Mouse (Mus musculus) frontal cortex, postnatal 14 days (tissue): ENCODE measurements around the gene Cap1.

Experiments used
- DNase-seq, 2 experiments: peaks; one replicate each; pipeline ENCODE4 v3.0.0; 2022; ENCODE audit warnings: low spot score in 2 of 2

Gene Cap1

GRCm38 (mm10) chr4:122887336-122887735, 1.5 kb upstream of the Cap1 start:
- DNase-seq: no peak

GRCm38 (mm10) chr4:122886579-122887254, 861 bp upstream of the Cap1 start:
- no peak for DNase-seq

DNA sequence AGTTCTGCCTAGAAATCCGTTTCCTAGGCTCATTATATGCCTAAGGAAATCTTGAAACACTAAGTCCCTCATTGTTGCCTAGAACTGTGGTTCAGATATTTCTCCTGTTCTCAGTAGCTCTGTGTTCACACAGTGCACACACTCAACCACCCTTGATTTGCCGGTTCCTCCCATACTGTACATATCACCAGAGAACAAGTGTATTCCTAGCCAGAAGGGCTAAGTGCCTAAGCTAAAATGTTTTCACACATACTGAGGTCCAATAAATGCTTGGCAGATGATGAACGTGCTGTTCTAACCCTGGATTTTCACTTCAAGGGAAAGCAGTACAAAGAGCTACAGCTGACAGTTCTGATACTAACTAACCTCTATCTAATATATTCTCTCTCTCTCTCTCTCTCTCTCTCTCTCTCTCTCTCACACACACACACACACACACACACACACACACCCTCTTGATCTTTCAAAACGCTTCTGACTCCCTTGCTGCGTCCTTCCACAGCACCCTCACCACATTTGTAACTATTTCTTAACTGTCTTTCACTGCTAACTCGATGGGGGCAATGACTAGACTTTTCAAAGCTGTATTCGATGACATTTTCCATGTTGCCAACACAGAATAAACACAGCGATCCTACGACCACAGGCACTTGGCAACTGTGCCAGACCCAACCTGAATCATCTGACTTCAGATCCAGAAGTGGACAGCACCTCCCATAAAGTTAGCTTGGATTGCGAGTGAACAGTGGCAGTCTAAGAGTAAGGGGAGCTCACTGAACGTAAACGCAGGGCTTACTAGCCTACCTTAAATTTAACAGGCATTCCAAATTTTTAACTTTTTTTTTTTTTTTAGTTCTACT, 1.1 kb downstream of the Cap1 start:
- DNase-seq: no peak

DNA sequence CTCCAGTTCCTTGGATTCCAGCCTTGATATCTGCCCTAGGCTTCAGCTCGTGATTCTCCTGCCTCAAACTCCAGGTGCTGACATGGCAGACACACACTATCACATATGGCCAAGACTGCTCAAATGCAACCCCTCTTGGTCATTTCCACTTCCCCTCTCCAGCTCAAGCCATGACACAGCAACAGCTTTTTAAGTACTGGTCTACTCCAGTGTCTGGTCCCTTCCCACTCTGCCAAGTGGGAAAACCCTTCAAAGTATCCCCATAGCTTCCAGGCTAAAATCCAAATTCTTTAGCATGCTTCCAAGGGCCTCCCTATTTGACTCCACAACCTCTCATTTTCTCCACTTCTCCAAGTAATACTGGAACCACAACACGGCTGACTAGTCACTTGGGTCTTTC, 1.8 kb downstream of the Cap1 start:
- no peak for DNase-seq

DNA sequence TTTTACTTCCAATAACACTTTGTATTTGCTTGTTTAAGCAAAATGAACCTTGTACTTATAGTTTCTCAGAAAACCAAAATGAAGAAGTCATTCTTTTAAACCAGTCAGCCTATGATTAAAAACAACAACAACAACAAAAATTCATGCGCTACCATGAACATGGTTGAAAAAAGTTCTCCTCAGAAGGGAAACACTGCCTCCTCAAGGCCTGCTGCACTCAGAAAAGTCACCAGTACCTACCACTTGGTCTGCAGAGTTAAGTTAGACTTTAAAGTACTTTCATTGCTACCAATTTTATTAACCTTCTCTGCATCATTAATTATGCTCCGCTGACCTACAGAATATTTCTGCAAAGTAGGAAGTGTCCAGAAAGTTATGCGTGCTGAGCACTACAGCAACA, 2.6 kb downstream of the Cap1 start:
- no peak for DNase-seq

- DNase-seq: no peak
Observed at GRCm38 (mm10) chr4:122882544-122882943, 3.3 kb downstream of the Cap1 start.

GRCm38 (mm10) chr4:122878333-122879070, 7.4 kb downstream of the Cap1 start:
- DNase-seq: no peak

GRCm38 (mm10) chr4:122873512-122873911, 12.3 kb downstream of the Cap1 start:
- no peak for DNase-seq

DNA sequence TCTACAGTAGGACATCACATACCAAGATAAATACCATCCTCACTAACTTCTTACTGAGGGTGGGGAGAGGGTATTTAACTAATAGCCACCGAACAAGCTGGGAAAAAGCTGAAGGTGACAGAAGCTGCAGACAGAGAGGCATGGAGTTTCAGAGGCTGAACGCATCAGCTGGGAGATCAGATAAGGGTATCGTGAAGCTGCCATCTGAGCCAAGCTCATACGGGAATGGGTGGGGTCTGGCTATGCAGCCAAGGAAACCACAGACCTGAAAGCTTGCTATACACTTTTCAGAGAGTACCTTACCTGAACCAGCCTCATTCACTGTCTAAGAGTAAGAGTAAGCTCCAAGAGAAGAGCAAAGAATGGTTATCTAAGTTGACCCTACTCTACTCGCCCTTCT, 12.9 kb downstream of the Cap1 start:
- no peak for DNase-seq

DNA sequence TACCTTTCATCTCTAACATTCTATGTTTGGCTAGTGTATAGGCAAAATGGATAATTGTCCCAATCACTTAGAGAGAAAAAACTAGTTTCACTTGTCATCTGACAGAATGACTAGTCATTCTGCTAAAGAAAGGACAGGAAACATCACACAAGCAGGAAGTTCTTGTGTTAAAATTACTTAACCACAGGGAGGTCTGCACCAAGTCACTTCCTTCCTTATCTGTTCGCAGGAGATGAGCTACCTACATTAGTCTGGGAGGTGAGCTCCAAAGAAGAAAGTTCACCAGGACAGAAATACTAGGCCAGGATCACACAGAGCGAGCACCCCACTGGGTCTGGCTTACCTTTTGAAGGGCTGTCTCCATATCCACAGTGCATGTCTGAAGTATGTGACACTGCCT, 13.9 kb downstream of the Cap1 start:
- DNase-seq: no peak

DNA sequence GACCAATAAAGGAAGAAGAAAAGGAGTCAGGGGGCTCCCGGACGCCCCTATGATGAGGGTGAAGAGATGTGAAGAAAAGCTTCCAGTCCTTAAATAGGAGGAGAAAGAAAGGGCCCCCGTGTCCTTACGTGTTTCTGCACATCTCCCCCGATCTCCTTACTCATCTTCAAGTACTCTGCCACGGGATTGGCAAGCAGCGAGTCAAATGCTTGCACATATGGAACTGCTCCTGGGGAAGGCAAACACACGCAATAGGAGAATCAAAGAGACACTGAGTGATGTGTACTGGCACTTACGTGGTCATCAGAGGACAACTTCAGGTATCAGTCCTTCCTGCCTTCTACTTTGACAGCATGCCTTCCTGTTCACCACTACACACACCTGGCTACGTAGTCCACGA, 14.6 kb downstream of the Cap1 start:
- DNase-seq: no peak

GRCm38 (mm10) chr4:122870741-122871140, 15.1 kb downstream of the Cap1 start:
- DNase-seq: no peak

- DNase-seq: no peak
Observed at GRCm38 (mm10) chr4:122870027-122870426, 15.8 kb downstream of the Cap1 start.

GRCm38 (mm10) chr4:122868041-122868440, 17.8 kb downstream of the Cap1 start:
- no peak for DNase-seq

- no peak for DNase-seq
Observed at GRCm38 (mm10) chr4:122861836-122862235, 24.0 kb downstream of the Cap1 start.

GRCm38 (mm10) chr4:122859096-122859674, 26.7 kb downstream of the Cap1 start:
- DNase-seq: no peak

DNA sequence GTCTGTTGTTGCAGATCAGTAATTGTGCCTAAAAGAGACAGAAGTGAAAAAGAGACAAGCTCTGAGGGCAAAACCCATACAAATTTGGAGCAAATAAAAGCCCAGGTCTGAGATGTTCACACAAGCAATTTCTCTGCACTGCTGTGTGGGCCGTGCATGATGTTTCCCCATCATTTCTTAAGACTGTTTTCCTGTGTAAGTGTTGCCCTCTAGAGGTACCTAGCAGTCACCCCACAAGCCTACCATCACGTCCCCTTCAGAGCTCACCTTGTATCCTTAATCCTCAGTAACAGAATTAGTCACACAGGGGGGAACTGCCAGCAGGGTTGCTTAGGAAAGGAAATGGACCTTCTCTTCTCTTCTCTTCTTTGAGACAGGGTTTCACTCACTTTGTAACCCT, 27.9 kb downstream of the Cap1 start:
- DNase-seq: no peak

- DNase-seq: no peak
Observed at GRCm38 (mm10) chr4:122854770-122855169, 31.1 kb downstream of the Cap1 start.

DNA sequence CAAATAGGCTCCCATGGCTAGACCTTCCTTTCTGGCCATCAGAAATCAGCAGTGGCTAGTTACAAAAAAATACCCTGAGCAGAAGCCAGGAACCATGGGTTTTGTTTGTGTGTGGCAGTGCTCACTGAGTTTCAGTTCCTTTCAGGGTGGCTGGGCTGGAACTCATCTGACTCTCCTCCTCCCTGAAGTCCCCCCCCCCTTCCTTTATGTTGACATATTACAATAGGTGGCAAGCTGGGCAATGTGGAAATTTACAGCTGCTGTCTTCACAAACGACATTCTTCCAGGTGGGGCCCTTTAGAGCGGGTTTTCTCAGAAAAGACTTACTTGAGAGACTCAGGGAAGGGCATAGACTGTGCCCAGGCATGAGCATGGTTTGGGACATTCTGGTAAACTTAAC, 32.2 kb downstream of the Cap1 start:
- DNase-seq: no peak

- no peak for DNase-seq
Observed at GRCm38 (mm10) chr4:122851535-122851934, 34.3 kb downstream of the Cap1 start.

GRCm38 (mm10) chr4:122848150-122848621, 37.7 kb downstream of the Cap1 start:
- no peak for DNase-seq

DNA sequence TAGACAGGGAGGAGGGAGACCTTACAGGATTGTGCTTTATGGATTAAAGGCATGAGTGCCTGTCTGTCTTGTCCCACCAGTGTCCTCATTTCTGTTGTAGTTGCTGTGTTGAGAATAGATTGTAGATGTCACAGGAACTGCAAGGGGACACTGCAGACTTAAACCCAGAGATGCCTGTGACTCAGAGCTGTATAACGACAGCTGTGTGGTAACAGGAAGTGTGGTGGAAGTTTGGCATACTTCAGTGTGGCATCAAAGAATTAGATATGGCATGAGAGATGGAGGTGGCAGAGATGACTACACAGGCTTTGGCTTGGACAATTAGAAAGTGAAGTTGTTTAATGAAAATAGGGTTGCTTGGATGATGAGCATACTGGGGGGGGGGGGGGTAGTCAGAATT, 47.4 kb downstream of the Cap1 start:
- DNase-seq: no peak
